Mouse (Mus musculus) midbrain, embryonic 16.5 days (tissue): ENCODE data around the gene Ccdc191. TPM values are rescaled to one million over a fixed set of nuclear protein-coding genes. Genes with fewer than 3 reads are reported as not detected.

ENCODE experiments used
- ATAC-seq: fragments of 200-750 bp; cut with Nextera tagmentation; 2 replicates; pipeline ENCODE4 v1.8.0; 2017; ENCODE audit warnings: moderate TSS enrichment
- H3K27ac ChIP-seq: fragments of 300-500 bp; sonication (generic); 2 replicates; pipeline ENCODE4 v1.5.1; 2014; ENCODE audit warnings: mild to moderate bottlenecking, low read length, mixed read lengths
- H3K27me3 ChIP-seq: fragments of 300-500 bp; sonication (generic); 2 replicates; pipeline ENCODE4 v1.6.1; 2014; ENCODE audit warnings: low read depth, low read length, mixed read lengths; ENCODE audit not compliant: control insufficient read depth, insufficient read depth
- H3K36me3 ChIP-seq: fragments of 300-500 bp; sonication (generic); 2 replicates; pipeline ENCODE4 v1.6.1; 2014; ENCODE audit warnings: mild to moderate bottlenecking, low read length, moderate library complexity, mixed read lengths; ENCODE audit not compliant: control insufficient read depth, insufficient read depth
- H3K4me1 ChIP-seq: fragments of 300-500 bp; sonication (generic); 2 replicates; pipeline ENCODE4 v1.6.1; 2014; ENCODE audit warnings: mild to moderate bottlenecking, low read length, mixed read lengths; ENCODE audit not compliant: control insufficient read depth, insufficient read depth
- H3K4me2 ChIP-seq: fragments of 300-500 bp; sonication (generic); 2 replicates; pipeline ENCODE4 v1.6.1; 2014; ENCODE audit warnings: mild to moderate bottlenecking, low read length, mixed read lengths
- H3K4me3 ChIP-seq: fragments of 300-500 bp; sonication (generic); 2 replicates; pipeline ENCODE4 v1.5.1; 2014; ENCODE audit warnings: low read depth, mild to moderate bottlenecking, low read length, moderate library complexity, mixed read lengths
- H3K9ac ChIP-seq: fragments of 300-500 bp; sonication (generic); 2 replicates; pipeline ENCODE4 v1.6.1; 2014; ENCODE audit warnings: low read depth, low read length, mixed read lengths
- H3K9me3 ChIP-seq: fragments of 300-500 bp; sonication (generic); replicated peaks from 2 replicates; pipeline ENCODE4 v1.6.1; 2014; ENCODE audit warnings: mild to moderate bottlenecking, low read length, mixed read lengths; ENCODE audit not compliant: control insufficient read depth, poor library complexity, severe bottlenecking
- WGBS: fragments of 180-500 bp; shearing (Covaris S2); extraction: QIAGEN DNeasy Blood & Tissue Kit; methylation state at CpG from one replicate; pipeline ENCODE4 v1.1.7; 2014; 5-methylcytosine and 5-hydroxymethylcytosine counted together
- polyA plus RNA-seq: library from polyadenylated mRNA; unstranded; fragments of >200 nt; fragmentation: Nextera tagmentation; extraction: Ambion mirVana; gene quantifications from 2 replicates; pipeline ENCODE4 v1.2.1, GENCODE M21; 2015

The Ccdc191 gene
- polyA plus RNA-seq, 1 experiment from 2014 or later = 6.8 TPM

GRCm38 (mm10) chr16:43922630-43923029 lies 33.0 kb downstream of the Ccdc191 start:
- H3K27ac ChIP-seq = peak overlapping the region; percentile 49; the same call in 1 of the 2 replicates
- H3K4me3 ChIP-seq = no peak overlapping the region
- ATAC-seq = peak; percentile 61; the same call in 1 of the 2 replicates
- H3K9ac ChIP-seq = no peak overlapping the region
- no peaks in the 10 kb centered on the region for H3K9me3 ChIP-seq
- no peaks in the 10 kb centered on the region for H3K27me3 ChIP-seq
- 32% methylated on average over 3 of the region's 3 CpGs for WGBS
- H3K4me2 ChIP-seq = no peak overlapping the region
- peaks cover 4% of the 10 kb centered on the region; the same call in 1 of the 2 replicates for H3K4me1 ChIP-seq
- no peaks in the 10 kb centered on the region for H3K36me3 ChIP-seq

DNA sequence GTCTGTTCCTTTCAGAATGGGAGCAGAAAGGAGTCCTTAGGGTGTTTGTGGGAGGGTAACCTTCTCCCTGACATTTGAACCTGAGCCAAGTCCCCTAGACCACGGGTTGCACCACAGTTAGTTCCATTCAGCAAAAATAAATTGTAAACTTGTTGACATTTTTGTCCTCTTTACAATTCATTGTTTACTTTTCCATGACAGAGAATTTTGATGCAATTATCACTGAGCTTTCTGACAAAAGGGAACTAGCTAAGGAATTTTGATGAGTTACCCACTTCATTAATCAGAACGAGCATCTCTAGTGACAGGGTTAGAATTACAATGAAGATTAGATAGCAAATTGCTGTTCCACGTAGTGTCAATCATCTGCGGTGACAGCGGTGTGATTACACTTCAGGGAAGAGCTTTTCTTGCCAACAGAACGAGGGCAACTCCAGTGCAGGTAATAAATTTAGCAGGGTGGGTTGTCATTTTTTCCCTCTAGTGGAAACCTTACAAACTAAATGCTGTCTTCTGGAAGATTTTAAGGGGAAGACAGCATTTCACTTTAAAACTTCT lies 35.5 kb downstream of the Ccdc191 start:
- H3K27ac ChIP-seq = no peak overlapping the region
- H3K27me3 ChIP-seq = no peaks in the 10 kb centered on the region
- H3K9ac ChIP-seq = no peak overlapping the region
- 49% methylated on average over 6 of the region's 6 CpGs for WGBS
- H3K9me3 ChIP-seq = no peaks in the 10 kb centered on the region
- H3K36me3 ChIP-seq = no peaks in the 10 kb centered on the region
- no peak for ATAC-seq
- no peak overlapping the region for H3K4me2 ChIP-seq
- H3K4me1 ChIP-seq = peaks cover 4% of the 10 kb centered on the region; the same call in 1 of the 2 replicates
- H3K4me3 ChIP-seq = no peak overlapping the region

- H3K27ac ChIP-seq = no peak overlapping the region
- WGBS = 98% methylated on average over 1 of the region's 1 CpGs
Measured at GRCm38 (mm10) chr16:43925846-43926245, 36.2 kb downstream of the Ccdc191 start.

DNA sequence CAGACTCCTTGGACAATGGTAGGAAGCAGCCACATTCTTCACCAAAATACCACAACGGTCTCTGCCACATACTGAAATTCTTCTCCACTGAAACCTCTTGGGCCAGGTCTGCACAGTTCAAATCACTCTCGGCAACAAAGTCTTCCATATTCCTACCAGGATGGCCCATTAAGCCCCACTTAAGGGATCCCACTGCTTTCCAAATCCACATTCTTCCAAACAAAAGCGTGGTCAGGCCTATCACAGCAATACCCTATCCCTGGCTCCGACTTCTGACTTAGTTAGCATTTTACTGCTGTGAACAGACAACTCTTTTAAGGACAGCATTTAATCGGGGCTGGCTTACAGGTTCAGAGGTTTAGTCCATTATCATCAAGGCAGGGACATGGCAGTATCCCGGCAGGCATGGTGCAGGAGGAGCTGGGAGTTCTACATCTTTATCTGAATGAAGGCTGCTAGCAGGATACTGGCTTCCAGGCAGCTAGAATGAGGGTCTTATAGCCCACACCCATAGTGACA lies 36.8 kb downstream of the Ccdc191 start, which contains the start of gene Qtrt2:
Gene Qtrt2 (minus strand): TSS at position 469 of the 519 bp plus-strand sequence.
- H3K27ac ChIP-seq = no peak within 1 kb of the TSS
- no peak within 1 kb of the TSS for H3K4me2 ChIP-seq
- H3K36me3 ChIP-seq = no peaks in the 10 kb centered on the region
- no peak within 1 kb of the TSS for H3K4me3 ChIP-seq
- H3K9ac ChIP-seq = no peak within 1 kb of the TSS
- WGBS = 46% methylated on average over 6 of the region's 6 CpGs
- no peak for ATAC-seq
- no peaks in the 10 kb centered on the region for H3K27me3 ChIP-seq
- H3K9me3 ChIP-seq = no peaks in the 10 kb centered on the region
- peaks cover 4% of the 10 kb centered on the region; the same call in 1 of the 2 replicates for H3K4me1 ChIP-seq

More at GRCm38 (mm10) chr16:43925846-43926245, 36.2 kb downstream of the Ccdc191 start:
- Histone ChIP-seq H3K4me1 (peaks cover 4% of the 10 kb centered on the region; the same call in 1 of the 2 replicates), H3K9me3 (no peaks in the 10 kb centered on the region), H3K4me2 (no peak overlapping the region), H3K9ac (no peak overlapping the region), H3K4me3 (no peak overlapping the region), H3K36me3 (no peaks in the 10 kb centered on the region), H3K27me3 (no peaks in the 10 kb centered on the region)
- ATAC-seq = no peak

- no peak overlapping the region for H3K4me2 ChIP-seq
- no peaks in the 10 kb centered on the region for H3K4me1 ChIP-seq
- ATAC-seq = no peak
- H3K9ac ChIP-seq = no peak overlapping the region
- H3K36me3 ChIP-seq = no peaks in the 10 kb centered on the region
- no peak overlapping the region for H3K4me3 ChIP-seq
- H3K27me3 ChIP-seq = no peaks in the 10 kb centered on the region
- H3K9me3 ChIP-seq = no peaks in the 10 kb centered on the region
- H3K27ac ChIP-seq = no peak overlapping the region
Measured at GRCm38 (mm10) chr16:43930577-43930976, 41.0 kb downstream of the Ccdc191 start.

DNA sequence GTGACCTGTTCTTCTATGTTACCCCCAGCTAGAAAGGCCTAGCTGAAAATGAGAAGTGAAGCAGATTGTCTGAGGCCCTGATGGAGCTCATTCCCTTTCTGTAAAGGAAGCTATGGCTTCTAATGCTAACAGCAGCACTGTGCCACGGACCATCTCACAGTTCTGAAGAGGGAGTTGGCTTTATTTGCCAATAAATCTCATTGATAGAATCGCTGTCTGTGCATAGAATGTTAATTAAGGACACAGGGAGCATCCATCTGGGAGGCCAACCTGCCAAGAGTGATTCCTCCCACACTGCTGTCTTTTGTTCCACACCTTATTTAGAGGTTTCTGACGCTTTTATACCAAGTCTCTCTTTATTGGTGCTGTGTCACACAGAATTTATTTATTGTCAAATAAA lies 41.9 kb downstream of the Ccdc191 start:
- no peaks in the 10 kb centered on the region for H3K9me3 ChIP-seq
- no peak overlapping the region for H3K4me3 ChIP-seq
- 62% methylated on average over 3 of the region's 3 CpGs for WGBS
- H3K9ac ChIP-seq = no peak overlapping the region
- H3K4me1 ChIP-seq = no peaks in the 10 kb centered on the region
- no peak overlapping the region for H3K4me2 ChIP-seq
- H3K36me3 ChIP-seq = no peaks in the 10 kb centered on the region
- no peak overlapping the region for H3K27ac ChIP-seq
- no peak for ATAC-seq
- H3K27me3 ChIP-seq = no peaks in the 10 kb centered on the region

- H3K9me3 ChIP-seq = no peaks in the 10 kb centered on the region
- no peak overlapping the region for H3K4me3 ChIP-seq
- WGBS = 90% methylated on average over 7 of the region's 7 CpGs
- ATAC-seq = no peak
- no peaks in the 10 kb centered on the region for H3K27me3 ChIP-seq
- no peak overlapping the region for H3K4me2 ChIP-seq
- H3K9ac ChIP-seq = no peak overlapping the region
- no peaks in the 10 kb centered on the region for H3K4me1 ChIP-seq
- no peaks in the 10 kb centered on the region for H3K36me3 ChIP-seq
- no peak overlapping the region for H3K27ac ChIP-seq
Measured at GRCm38 (mm10) chr16:43932319-43932718, 42.7 kb downstream of the Ccdc191 start.

- H3K9ac ChIP-seq = no peak overlapping the region
- 81% methylated on average over 6 of the region's 6 CpGs for WGBS
- no peaks in the 10 kb centered on the region for H3K36me3 ChIP-seq
- no peaks in the 10 kb centered on the region for H3K27me3 ChIP-seq
- H3K27ac ChIP-seq = no peak overlapping the region
- no peak for ATAC-seq
- H3K9me3 ChIP-seq = no peaks in the 10 kb centered on the region
- H3K4me1 ChIP-seq = no peaks in the 10 kb centered on the region
- no peak overlapping the region for H3K4me3 ChIP-seq
- H3K4me2 ChIP-seq = no peak overlapping the region
Measured at GRCm38 (mm10) chr16:43933041-43933440, 43.4 kb downstream of the Ccdc191 start.

DNA sequence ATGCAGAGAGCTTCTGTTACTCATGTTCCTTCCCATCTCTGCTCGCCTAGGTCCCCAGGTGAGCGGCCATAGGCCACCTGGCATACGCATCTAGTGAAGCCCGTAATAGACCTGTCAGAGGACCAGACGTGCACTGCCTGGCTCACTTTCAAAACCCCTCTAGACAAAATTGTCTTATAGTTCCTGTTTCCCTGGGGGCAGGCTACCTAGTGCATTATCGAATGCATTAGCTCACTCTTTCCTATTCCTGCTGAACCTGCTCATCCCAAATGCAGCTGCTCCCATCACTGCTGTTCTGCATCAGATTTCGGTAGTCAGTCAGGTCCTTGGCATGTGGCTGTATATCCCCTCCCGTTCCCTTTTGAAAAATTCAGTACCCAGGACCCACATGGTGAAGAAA lies 45.3 kb downstream of the Ccdc191 start:
- no peaks in the 10 kb centered on the region for H3K9me3 ChIP-seq
- H3K9ac ChIP-seq = no peak overlapping the region
- H3K27me3 ChIP-seq = no peaks in the 10 kb centered on the region
- ATAC-seq = no peak
- no peaks in the 10 kb centered on the region for H3K4me1 ChIP-seq
- H3K36me3 ChIP-seq = no peaks in the 10 kb centered on the region
- H3K4me2 ChIP-seq = no peak overlapping the region
- H3K27ac ChIP-seq = no peak overlapping the region
- WGBS = 87% methylated on average over 8 of the region's 8 CpGs
- H3K4me3 ChIP-seq = no peak overlapping the region
